Mouse (Mus musculus) small intestine, adult 2 months (tissue): ENCODE results near the gene Rras2.

Source experiments
- CTCF ChIP-seq: fragments of 200-500 bp; IDR thresholded peaks from 2 replicates; pipeline ENCODE4 v1.5.1; 2012; ENCODE audit warnings: low read depth, mild to moderate bottlenecking, control low read depth, inconsistent platforms, low read length, moderate library complexity, mixed read lengths; ENCODE audit not compliant: insufficient replicate concordance, insufficient read length; ENCODE audit errors: extremely low read depth
- POLR2A ChIP-seq: fragments of 200-500 bp; IDR thresholded peaks from 2 replicates; pipeline ENCODE4 v1.6.1; 2012; ENCODE audit warnings: low read depth, mild to moderate bottlenecking, control low read depth, inconsistent platforms, low read length, moderate library complexity

DNA sequence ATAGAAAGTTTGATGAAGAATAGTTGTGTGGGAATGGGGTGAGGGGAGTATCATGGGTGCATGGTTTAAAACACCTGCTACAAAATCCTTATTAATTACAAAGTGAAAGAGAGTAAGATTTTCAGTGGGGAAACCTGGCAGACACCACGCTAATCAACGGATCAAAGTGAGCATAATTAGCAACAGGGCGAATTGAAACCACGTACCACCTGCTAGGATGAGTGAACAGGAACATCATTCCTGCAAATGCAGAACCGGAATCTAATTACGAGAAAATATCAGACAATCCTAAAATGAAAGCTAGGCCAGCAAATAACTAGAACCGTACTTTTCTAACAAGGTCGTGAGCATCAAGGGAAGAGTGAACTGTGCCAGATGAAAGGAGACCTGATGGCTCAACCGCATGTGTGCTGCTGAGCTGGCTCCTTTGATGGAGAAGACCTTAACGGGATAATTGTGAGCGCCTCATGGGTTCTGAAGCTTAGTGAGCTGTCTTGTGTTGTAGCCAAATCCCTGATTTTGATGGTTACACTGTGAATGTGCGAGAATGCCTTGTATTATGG lies 40.2 kb upstream of the Rras2 start:
- TF ChIP-seq CTCF (no peak), POLR2A (no peak)
